Mouse (Mus musculus) heart, adult 2 months (tissue): ENCODE data around the gene Bach2.

Experiments used
- CTCF ChIP-seq: fragments of 200-600 bp; IDR thresholded peaks from 2 replicates; pipeline ENCODE4 v1.8.1; 2022; ENCODE audit warnings: antibody characterized with exemption, mild to moderate bottlenecking, moderate library complexity
- EP300 ChIP-seq: fragments of 200-500 bp; IDR thresholded peaks from 2 replicates; pipeline ENCODE4 v1.6.1; 2011; ENCODE audit warnings: low read depth, low read length, control low read depth; ENCODE audit not compliant: insufficient read depth
- POLR2A ChIP-seq: fragments of 200-500 bp; IDR thresholded peaks from 2 replicates; pipeline ENCODE4 v1.6.1; 2011; ENCODE audit warnings: mild to moderate bottlenecking, low read depth, low read length, control low read depth; ENCODE audit not compliant: insufficient read depth

GRCm38 (mm10) chr4:32235920-32236705, 2.5 kb upstream of the Bach2 start:
- TF ChIP-seq POLR2A (no peak), CTCF (no peak), EP300 (no peak)
